Mouse (Mus musculus) layer of hippocampus, postnatal 25 days (tissue): ENCODE data around the gene Gm10300. TPM values are rescaled to one million over a fixed set of nuclear protein-coding genes. Genes with fewer than 3 reads are reported as not detected.
A peak's percentile ranks its signal among the peaks of the same experiment; 100 is the strongest.

ENCODE experiments used
- DNase-seq, 2 experiments: peaks; one replicate each; pipeline ENCODE4 v3.0.0; 2022; ENCODE audit warnings: mixed read lengths in 2 of 2, low spot score in 1 of 2; ENCODE audit errors: extremely low spot score in 1 of 2
- total RNA-seq, 2 experiments: library from RNA; stranded (reverse); gene quantifications; 2 replicates each; pipeline ENCODE4 v1.2.3; 2021

Gm10300 gene
- total RNA-seq, 2 experiments from 2014 or later, result not detected

- DNase-seq, result no peak
Observed at GRCm38 (mm10) chr4:132051321-132052275, 22.9 kb upstream of the Gm10300 start.

GRCm38 (mm10) chr4:132057311-132057710 is 17.2 kb upstream of the Gm10300 start:
- no peak for DNase-seq

- no peak for DNase-seq
Observed at GRCm38 (mm10) chr4:132059541-132059940, 15.0 kb upstream of the Gm10300 start.

- DNase-seq, result no peak
Observed at GRCm38 (mm10) chr4:132060040-132060832, 14.3 kb upstream of the Gm10300 start.

- no peak for DNase-seq
Observed at GRCm38 (mm10) chr4:132062289-132062688, 12.2 kb upstream of the Gm10300 start.

- DNase-seq, result no peak
Observed at GRCm38 (mm10) chr4:132062934-132063884, 11.3 kb upstream of the Gm10300 start.

GRCm38 (mm10) chr4:132064550-132064949 is 9.9 kb upstream of the Gm10300 start:
- DNase-seq, result no peak

- no peak for DNase-seq
Observed at GRCm38 (mm10) chr4:132065578-132065977, 8.9 kb upstream of the Gm10300 start.

GRCm38 (mm10) chr4:132066101-132066773 is 8.3 kb upstream of the Gm10300 start:
- no peak for DNase-seq

- DNase-seq, result no peak
Observed at GRCm38 (mm10) chr4:132067112-132067937, 7.2 kb upstream of the Gm10300 start.

- no peak for DNase-seq
Observed at GRCm38 (mm10) chr4:132067938-132068235, 6.6 kb upstream of the Gm10300 start.

- DNase-seq, result no peak
Observed at GRCm38 (mm10) chr4:132071674-132072073, 2.8 kb upstream of the Gm10300 start.

- no peak for DNase-seq
Observed at GRCm38 (mm10) chr4:132072156-132072555, 2.3 kb upstream of the Gm10300 start.

- DNase-seq, result no peak
Observed at GRCm38 (mm10) chr4:132072946-132073345, 1.6 kb upstream of the Gm10300 start.

- peak; percentile 89 to 94 for DNase-seq
Observed at GRCm38 (mm10) chr4:132074933-132075769, 654 bp downstream of the Gm10300 start, which contains the start of gene Epb41. TSS of gene Epb41 (minus strand) at chr4:132075321.

- DNase-seq, result no peak
Observed at GRCm38 (mm10) chr4:132075796-132076195, 1.3 kb downstream of the Gm10300 start.

- no peak for DNase-seq
Observed at GRCm38 (mm10) chr4:132076480-132077405, 2.2 kb downstream of the Gm10300 start.
